Mouse (Mus musculus): ENCODE data around the gene Unc93b1. TPM values are rescaled to one million over a fixed set of nuclear protein-coding genes. Genes with fewer than 3 reads are reported as not detected.
A peak's percentile ranks its signal among the peaks of the same experiment; 100 is the strongest.

The Unc93b1 gene
- polyA plus RNA-seq (2015; fragmentation: Nextera tagmentation; extraction: Ambion mirVana), result 5.6 and 8.1 TPM in 2 replicates

DNA sequence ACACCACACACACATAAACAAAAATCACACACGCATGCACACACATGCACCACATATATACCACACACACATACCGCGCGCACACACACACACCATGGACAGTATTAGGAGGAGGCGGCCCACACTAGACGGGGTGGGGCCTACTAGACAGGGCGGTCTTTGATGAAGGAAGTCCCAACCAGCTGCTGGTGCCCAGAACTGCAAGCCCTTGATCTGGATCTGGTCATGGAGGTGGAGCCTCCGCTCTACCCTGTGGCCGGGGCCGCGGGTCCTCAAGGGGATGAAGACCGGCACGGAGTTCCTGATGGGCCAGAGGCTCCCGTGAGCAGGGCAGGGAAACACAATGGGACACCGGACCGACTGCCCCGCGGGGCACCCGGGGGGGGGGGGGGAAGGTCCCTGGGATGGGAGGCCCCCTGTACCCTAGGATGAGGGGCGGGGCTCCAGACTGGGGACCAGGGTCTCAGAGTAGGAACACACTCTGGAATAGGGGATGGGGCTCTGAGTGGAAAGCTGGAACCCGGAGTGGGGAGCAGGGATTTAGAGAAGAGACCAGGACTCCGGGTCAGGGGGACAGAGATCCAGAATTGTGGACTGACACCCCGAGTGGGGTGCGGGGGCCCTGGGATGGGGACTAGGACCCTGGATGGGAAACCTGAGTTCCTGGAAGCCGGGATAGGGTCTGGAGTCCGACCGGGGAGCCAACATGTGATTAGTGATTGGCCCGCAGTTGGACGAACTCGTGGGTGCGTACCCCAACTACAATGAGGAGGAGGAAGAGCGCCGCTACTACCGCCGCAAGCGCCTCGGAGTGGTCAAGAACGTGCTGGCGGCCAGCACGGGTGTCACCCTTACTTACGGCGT is at the start of gene Unc93b1:
Gene Unc93b1 (plus strand): TSS at position 155 of the 864 bp plus-strand sequence.
- peak within 1 kb of the TSS; percentile 35 for H3K4me3 ChIP-seq (replicated peaks)
- H3K4me2 ChIP-seq (replicated peaks), result peak within 1 kb of the TSS; percentile 59
- no peaks in the 10 kb centered on the region for H3K9me3 ChIP-seq
- H3K27ac ChIP-seq, result no peak within 1 kb of the TSS
- peaks cover 17% of the 10 kb centered on the region for H3K27me3 ChIP-seq
- peak; percentile 86 for ATAC-seq
- H3K4me1 ChIP-seq (replicated peaks), result peaks cover 19% of the 10 kb centered on the region
- peak within 1 kb of the TSS; percentile 48 for H3K9ac ChIP-seq (replicated peaks)
- H3K36me3 ChIP-seq, result no peaks in the 10 kb centered on the region
- 5% methylated on average over 41 of the region's 42 CpGs for WGBS

GRCm38 (mm10) chr19:3889096-3889495 is 45.9 kb upstream of the Unc93b1 start:
- Histone ChIP-seq H3K27me3 (no peaks in the 10 kb centered on the region), H3K36me3 (peaks cover 82% of the 10 kb centered on the region), H3K9ac (replicated peaks) (no peak overlapping the region), H3K4me2 (replicated peaks) (no peak overlapping the region), H3K4me1 (replicated peaks) (no peaks in the 10 kb centered on the region), H3K27ac (no peak overlapping the region), H3K4me3 (replicated peaks) (no peak overlapping the region), H3K9me3 (no peaks in the 10 kb centered on the region)
- 94% methylated on average over 5 of the region's 5 CpGs for WGBS
- no peak for ATAC-seq

- no peak overlapping the region for H3K27ac ChIP-seq
- H3K4me1 ChIP-seq (replicated peaks), result peaks cover 4% of the 10 kb centered on the region
- no peak overlapping the region for H3K9ac ChIP-seq (replicated peaks)
- no peaks in the 10 kb centered on the region for H3K9me3 ChIP-seq
- H3K4me3 ChIP-seq (replicated peaks), result no peak overlapping the region
- no peaks in the 10 kb centered on the region for H3K27me3 ChIP-seq
- H3K36me3 ChIP-seq, result peaks cover 89% of the 10 kb centered on the region
- 86% methylated on average over 8 of the region's 8 CpGs for WGBS
- no peak overlapping the region for H3K4me2 ChIP-seq (replicated peaks)
- no peak for ATAC-seq
Measured at GRCm38 (mm10) chr19:3890181-3890580, 44.8 kb upstream of the Unc93b1 start.

GRCm38 (mm10) chr19:3893545-3894116 is 41.4 kb upstream of the Unc93b1 start:
- 91% methylated on average over 4 of the region's 4 CpGs for WGBS

GRCm38 (mm10) chr19:3894294-3894693 is 40.7 kb upstream of the Unc93b1 start:
- Histone ChIP-seq H3K36me3 (peaks cover 79% of the 10 kb centered on the region), H3K27ac (no peak overlapping the region), H3K4me2 (replicated peaks) (no peak overlapping the region)

More at GRCm38 (mm10) chr19:3893545-3894116, 41.4 kb upstream of the Unc93b1 start:
- no peak for ATAC-seq
- H3K4me1 ChIP-seq (replicated peaks), result peaks cover 8% of the 10 kb centered on the region
- H3K27ac ChIP-seq, result no peak overlapping the region
- no peaks in the 10 kb centered on the region for H3K27me3 ChIP-seq
- H3K4me3 ChIP-seq (replicated peaks), result no peak overlapping the region
- peaks cover 86% of the 10 kb centered on the region for H3K36me3 ChIP-seq
- H3K4me2 ChIP-seq (replicated peaks), result no peak overlapping the region
- H3K9me3 ChIP-seq, result no peaks in the 10 kb centered on the region
- H3K9ac ChIP-seq (replicated peaks), result no peak overlapping the region

GRCm38 (mm10) chr19:3895171-3895631 is 39.8 kb upstream of the Unc93b1 start:
- ATAC-seq, result peak; percentile 75
- peak overlapping the region; percentile 49 for H3K27ac ChIP-seq
- no peaks in the 10 kb centered on the region for H3K9me3 ChIP-seq
- peaks cover 8% of the 10 kb centered on the region for H3K4me1 ChIP-seq (replicated peaks)
- no peak overlapping the region for H3K4me3 ChIP-seq (replicated peaks)
- no peak overlapping the region for H3K9ac ChIP-seq (replicated peaks)
- no peak overlapping the region for H3K4me2 ChIP-seq (replicated peaks)
- H3K27me3 ChIP-seq, result no peaks in the 10 kb centered on the region
- H3K36me3 ChIP-seq, result peaks cover 70% of the 10 kb centered on the region
- 13% methylated on average over 3 of the region's 3 CpGs for WGBS

More at GRCm38 (mm10) chr19:3894294-3894693, 40.7 kb upstream of the Unc93b1 start:
- no peak overlapping the region for H3K9ac ChIP-seq (replicated peaks)
- H3K9me3 ChIP-seq, result no peaks in the 10 kb centered on the region
- WGBS, result 90% methylated on average over 2 of the region's 2 CpGs
- ATAC-seq, result no peak
- H3K4me3 ChIP-seq (replicated peaks), result no peak overlapping the region
- peaks cover 8% of the 10 kb centered on the region for H3K4me1 ChIP-seq (replicated peaks)
- no peaks in the 10 kb centered on the region for H3K27me3 ChIP-seq

- Histone ChIP-seq H3K27me3 (no peaks in the 10 kb centered on the region), H3K36me3 (peaks cover 60% of the 10 kb centered on the region), H3K4me1 (replicated peaks) (peaks cover 8% of the 10 kb centered on the region), H3K9me3 (no peaks in the 10 kb centered on the region), H3K4me3 (replicated peaks) (no peak overlapping the region), H3K9ac (replicated peaks) (no peak overlapping the region), H3K4me2 (replicated peaks) (no peak overlapping the region), H3K27ac (peak overlapping the region; percentile 49; the same call in 1 of the 2 replicates)
- no peak for ATAC-seq
- 92% methylated on average over 10 of the region's 10 CpGs for WGBS
Measured at GRCm38 (mm10) chr19:3896208-3896607, 38.8 kb upstream of the Unc93b1 start.

DNA sequence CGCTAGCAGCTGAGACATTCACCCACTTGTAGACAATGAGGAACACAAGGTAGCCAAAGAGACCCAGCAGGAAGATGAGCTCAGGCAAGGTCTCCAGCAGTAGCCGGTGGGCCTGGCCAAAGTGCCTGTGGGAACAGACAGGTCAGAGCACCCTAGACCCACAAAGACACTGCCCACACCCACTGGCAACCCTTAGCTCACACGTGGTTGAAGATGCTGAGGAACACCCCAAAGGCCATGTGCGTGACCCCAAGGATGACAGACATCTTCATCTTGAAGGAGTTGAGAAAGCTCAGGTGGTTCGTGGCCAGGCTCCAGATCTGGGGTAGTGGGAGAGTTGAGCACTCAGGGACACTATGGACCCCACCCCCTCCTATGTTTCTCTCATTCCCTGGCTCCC is 37.4 kb upstream of the Unc93b1 start:
- H3K36me3 ChIP-seq, result peaks cover 47% of the 10 kb centered on the region
- no peaks in the 10 kb centered on the region for H3K27me3 ChIP-seq
- no peak overlapping the region for H3K27ac ChIP-seq
- H3K4me3 ChIP-seq (replicated peaks), result no peak overlapping the region
- no peak overlapping the region for H3K9ac ChIP-seq (replicated peaks)
- ATAC-seq, result no peak
- 88% methylated on average over 5 of the region's 5 CpGs for WGBS
- H3K4me2 ChIP-seq (replicated peaks), result no peak overlapping the region
- peaks cover 8% of the 10 kb centered on the region for H3K4me1 ChIP-seq (replicated peaks)
- no peaks in the 10 kb centered on the region for H3K9me3 ChIP-seq

- Histone ChIP-seq H3K27me3 (no peaks in the 10 kb centered on the region), H3K4me3 (replicated peaks) (no peak overlapping the region), H3K9me3 (no peaks in the 10 kb centered on the region), H3K4me1 (replicated peaks) (peaks cover 8% of the 10 kb centered on the region), H3K9ac (replicated peaks) (no peak overlapping the region), H3K4me2 (replicated peaks) (no peak overlapping the region), H3K36me3 (peaks cover 33% of the 10 kb centered on the region), H3K27ac (no peak overlapping the region)
- WGBS, result 84% methylated on average over 7 of the region's 7 CpGs
- ATAC-seq, result no peak
Measured at GRCm38 (mm10) chr19:3898952-3899351, 36.0 kb upstream of the Unc93b1 start.

- ATAC-seq, result no peak
- H3K4me1 ChIP-seq (replicated peaks), result peaks cover 8% of the 10 kb centered on the region
- H3K4me3 ChIP-seq (replicated peaks), result no peak overlapping the region
- H3K36me3 ChIP-seq, result peaks cover 26% of the 10 kb centered on the region
- H3K27ac ChIP-seq, result no peak overlapping the region
- no peaks in the 10 kb centered on the region for H3K9me3 ChIP-seq
- H3K4me2 ChIP-seq (replicated peaks), result no peak overlapping the region
- no peak overlapping the region for H3K9ac ChIP-seq (replicated peaks)
- no peaks in the 10 kb centered on the region for H3K27me3 ChIP-seq
- WGBS, result 92% methylated on average over 4 of the region's 4 CpGs
Measured at GRCm38 (mm10) chr19:3899618-3900017, 35.4 kb upstream of the Unc93b1 start.

DNA sequence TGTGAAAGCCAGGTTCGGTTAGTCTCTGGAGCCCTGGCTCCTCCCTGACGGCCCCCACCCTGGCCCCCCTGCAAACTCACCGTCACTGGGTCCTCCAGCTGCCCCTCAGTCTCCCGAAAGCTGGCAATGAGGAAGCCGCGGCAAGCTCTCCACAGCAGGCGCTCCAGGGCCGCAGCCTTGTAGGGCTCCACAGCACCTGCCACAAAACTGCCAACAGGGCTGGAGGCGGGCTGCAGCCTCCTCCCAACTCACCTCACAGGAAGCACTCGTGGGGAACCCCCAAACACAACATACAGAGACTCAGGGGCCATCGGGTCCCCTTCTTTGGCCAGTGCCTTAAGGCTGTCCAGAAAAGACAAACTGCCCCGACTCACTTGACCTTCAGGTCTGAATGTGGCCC is 32.0 kb upstream of the Unc93b1 start:
- H3K9me3 ChIP-seq, result no peaks in the 10 kb centered on the region
- WGBS, result 84% methylated on average over 12 of the region's 12 CpGs

More for the DNA sequence above, 32.0 kb upstream of the Unc93b1 start:
- H3K9ac ChIP-seq (replicated peaks), result 0 out of 2 replicates have a peak overlapping the region, but pooled peaks have one; percentile 15
- peaks cover 11% of the 10 kb centered on the region; the same call in 1 of the 2 replicates for H3K27me3 ChIP-seq
- peaks cover 12% of the 10 kb centered on the region for H3K4me1 ChIP-seq (replicated peaks)
- no peak overlapping the region for H3K4me3 ChIP-seq (replicated peaks)
- no peak overlapping the region for H3K27ac ChIP-seq
- H3K36me3 ChIP-seq, result 0 out of 2 replicates have a peak, but pooled peaks cover under 1% of the 10 kb centered on the region
- H3K4me2 ChIP-seq (replicated peaks), result no peak overlapping the region
- ATAC-seq, result no peak
